Mouse (Mus musculus): ENCODE results near the gene Tmem59l.

The Tmem59l gene

DNA sequence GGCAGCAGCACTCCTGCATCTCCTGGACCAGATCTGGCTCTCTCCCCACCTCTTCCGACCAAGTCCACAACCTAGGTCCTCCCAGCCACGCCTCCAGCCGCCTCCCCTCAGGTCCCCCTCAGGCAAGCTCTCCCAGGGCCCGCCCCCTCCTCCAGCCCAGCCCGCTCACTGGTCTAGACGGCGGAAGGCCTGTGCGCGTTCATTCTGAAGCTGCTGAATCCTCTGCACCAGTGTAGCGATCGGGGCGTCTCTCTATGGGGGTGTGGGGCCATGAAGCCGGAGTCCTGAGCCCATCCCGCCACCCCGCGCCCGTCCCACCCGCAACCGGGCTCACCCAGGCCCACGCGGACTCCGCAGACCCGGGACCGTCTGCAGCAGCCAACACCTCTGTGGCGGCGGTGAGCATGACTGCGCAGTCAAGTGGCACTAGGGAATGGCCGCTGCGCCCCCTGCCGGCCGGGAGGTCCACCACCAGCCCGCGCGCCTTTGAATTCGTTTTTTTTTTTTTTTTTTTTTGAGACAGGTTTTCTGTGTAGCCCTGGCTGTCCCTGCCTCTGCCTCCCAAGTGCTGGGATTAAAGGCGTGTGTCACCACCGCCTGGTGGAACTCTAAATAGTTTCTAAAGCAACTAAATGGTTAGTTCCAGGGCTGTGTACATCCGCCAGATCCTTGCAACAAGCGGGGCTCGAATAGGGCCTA lies 19.3 kb upstream of the Tmem59l start, which contains the start of gene Rex1bd:
Gene Rex1bd, minus strand, starts transcription at position 425 of the 699 bp plus-strand sequence.
- DNase-seq, result peak; percentile 98

DNA sequence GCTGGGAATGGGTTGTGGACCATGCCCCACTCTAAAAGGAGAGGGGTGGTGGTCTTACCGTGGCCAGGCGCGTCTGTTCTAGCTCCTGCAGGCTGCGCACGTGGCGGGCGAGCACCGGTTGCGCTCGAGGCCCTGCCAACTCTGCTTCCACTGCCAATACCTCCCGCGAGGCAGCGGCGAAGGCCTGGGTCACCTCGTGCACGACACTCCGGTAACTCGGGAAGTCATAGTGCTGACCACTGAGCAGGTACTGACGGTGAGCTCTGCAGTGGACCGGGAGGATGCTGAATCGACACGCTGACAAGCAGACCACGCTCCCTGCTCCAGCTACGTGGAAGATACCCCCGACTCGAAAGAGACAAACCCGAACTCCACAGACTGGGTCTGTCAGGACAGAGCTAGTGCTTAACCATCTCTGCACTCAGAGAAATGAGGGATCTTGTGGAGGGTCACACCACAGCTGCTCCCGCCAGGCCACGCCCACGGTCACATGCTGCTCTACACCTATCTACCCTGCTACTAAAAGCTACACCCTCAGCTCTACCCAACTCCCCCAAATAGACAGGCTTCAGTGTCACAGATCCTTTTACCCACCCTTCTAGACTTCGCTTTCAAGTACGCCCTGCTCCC lies 18.7 kb upstream of the Tmem59l start:
- no peak for DNase-seq

GRCm38 (mm10) chr8:70504851-70505250 lies 17.7 kb upstream of the Tmem59l start:
- peak; percentile 80 for DNase-seq

DNA sequence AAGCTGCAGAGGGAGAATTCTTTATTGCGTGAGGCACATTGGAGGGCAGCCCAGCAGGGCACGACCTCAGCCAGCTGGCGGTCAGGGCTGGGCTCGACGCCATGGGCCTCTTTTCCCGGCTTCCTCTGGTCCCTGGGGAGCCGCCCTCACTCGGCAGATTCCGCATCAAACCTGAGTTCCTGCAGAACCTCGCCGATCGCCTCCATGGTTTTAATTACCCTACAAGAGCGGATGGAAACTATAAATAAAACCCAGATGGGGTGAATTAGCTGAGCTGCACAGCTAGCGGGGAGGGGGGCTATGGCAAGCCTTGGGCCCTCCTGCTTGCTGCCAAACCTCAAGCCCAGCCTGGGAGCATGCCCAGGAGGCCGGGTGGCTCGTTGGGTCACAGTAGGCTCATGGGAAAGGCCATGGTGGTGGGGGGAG lies 17.1 kb upstream of the Tmem59l start:
- no peak for DNase-seq

GRCm38 (mm10) chr8:70503062-70503750 lies 16.0 kb upstream of the Tmem59l start:
- no peak for DNase-seq

DNA sequence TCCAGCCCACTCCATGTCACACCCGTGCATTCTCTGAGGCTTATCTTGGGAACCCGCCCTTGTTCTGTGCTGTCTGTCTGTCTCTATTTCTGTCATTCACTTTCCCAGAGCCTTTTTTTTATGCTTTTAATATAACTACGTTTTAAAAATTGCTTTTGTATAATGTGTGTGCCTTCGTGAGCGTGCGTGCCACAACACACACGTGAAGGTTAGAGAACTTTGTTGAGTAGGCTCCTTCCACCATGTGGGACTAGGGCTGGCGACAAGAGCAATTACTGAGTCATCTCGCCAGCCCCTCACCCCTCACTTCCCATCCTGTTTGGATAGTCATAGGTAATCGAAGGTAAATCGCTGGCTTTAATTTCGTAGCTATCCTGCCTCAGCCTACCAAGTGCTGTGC lies 15.4 kb upstream of the Tmem59l start:
- no peak for DNase-seq

DNA sequence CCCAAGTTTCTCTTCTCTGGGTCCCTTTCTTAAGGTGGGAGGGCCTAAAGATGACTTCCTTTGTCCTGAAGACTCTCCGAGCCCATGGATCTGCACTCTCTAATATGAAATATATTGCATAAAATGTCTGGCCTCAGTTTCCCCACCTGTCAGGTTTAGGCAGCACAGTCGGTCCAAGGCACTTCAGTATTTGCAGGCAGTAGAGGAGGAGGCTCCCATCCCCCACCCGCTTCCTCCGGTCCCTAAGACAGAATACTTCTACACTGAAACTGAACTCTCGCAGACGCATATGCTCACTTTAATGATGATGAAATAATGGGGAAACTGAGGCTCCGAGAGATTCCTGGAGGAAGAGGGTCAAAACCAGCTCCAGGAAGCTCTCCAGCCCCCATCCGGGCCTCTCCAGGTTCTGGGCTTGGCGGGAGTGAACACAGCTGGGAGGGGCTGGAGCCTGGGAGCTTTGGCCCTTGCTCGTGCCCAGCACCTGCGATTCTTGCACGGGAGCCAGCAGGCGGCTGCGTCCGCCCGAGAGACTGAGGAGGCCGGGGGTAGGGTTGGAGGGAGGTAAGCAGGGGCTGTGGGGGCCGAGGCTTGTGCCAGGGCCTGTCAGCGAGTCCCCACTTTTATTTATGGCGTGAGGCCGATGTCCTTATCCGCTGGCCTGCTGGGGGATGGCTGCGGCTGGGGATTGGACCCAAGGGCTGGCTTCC lies 14.8 kb upstream of the Tmem59l start:
- no peak for DNase-seq

GRCm38 (mm10) chr8:70500386-70501301 lies 13.5 kb upstream of the Tmem59l start:
- no peak for DNase-seq

DNA sequence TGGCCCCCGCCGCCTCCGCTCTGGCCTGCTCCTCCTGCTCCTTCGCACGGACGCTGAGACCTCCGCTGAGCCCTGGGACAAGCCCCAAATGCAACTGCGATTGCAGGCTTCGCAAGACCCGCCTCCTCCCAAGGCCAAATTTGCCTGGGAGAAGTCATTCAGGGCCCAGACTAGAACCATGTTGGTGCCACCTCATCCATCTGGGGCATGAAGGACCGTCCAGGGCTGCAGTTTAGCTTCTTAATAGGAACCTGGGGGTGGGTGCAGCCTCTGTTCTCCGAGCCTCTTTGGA lies 8.6 kb upstream of the Tmem59l start:
- no peak for DNase-seq

GRCm38 (mm10) chr8:70495001-70495770 lies 8.0 kb upstream of the Tmem59l start:
- DNase-seq, result no peak

DNA sequence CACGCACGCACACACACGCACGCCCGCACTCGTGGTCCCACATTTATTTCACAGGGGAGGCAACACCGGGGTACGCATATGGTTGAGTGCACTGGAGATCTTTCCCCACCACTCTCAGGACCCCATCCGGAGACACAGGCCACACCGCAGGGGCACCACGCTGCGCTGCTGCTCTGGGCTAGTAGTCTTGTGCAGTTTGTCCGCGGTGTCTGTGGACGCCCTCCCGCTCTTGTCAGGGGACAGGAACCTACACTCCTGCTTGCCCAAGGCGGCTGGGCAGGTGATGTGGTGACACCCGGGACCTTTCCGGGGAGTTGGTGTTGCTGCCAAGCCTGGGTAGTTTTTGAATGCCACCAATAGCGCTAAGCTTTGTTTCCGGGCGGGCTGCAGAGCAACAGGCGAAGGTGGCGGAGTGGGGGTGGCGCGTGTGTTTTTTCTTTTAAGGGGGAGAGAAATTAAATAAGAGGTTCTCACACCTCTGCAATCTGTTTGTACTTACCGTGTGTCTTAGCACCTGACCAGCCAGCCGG lies 7.3 kb upstream of the Tmem59l start:
- no peak for DNase-seq

DNA sequence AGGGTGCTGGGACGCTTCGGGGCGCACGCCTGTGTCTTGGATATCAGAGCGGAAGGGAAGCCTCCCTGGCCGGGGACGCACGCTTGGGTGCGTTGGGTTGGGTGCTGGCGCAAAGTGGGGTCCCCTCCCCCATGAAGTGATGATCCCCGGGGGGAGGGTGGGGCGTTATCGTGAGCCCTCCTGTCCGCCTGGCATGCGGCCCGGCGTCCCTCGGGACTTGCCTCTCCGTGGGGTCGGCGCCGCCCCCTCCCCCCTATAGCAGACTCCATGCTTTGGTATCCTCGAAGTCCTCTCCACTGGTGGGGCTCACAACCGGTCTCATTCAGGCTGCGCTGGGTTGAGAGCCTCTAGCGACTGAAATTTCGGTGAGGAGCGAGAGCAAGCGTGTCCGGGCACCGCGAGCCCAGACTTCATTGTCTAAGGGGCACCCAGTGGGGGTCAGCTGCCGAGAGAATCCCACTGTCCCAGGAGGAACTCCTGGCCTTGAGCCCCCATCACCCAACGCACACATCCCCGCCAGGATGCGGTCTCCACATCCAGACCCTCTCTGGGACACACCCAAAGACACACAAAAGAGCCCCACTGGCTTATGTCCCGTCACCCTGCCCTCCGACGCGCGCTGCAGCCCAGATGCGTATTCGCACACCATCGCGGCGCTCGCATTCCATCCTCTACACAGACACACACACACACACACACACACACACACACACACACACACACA lies 6.7 kb upstream of the Tmem59l start:
- DNase-seq, result no peak

DNA sequence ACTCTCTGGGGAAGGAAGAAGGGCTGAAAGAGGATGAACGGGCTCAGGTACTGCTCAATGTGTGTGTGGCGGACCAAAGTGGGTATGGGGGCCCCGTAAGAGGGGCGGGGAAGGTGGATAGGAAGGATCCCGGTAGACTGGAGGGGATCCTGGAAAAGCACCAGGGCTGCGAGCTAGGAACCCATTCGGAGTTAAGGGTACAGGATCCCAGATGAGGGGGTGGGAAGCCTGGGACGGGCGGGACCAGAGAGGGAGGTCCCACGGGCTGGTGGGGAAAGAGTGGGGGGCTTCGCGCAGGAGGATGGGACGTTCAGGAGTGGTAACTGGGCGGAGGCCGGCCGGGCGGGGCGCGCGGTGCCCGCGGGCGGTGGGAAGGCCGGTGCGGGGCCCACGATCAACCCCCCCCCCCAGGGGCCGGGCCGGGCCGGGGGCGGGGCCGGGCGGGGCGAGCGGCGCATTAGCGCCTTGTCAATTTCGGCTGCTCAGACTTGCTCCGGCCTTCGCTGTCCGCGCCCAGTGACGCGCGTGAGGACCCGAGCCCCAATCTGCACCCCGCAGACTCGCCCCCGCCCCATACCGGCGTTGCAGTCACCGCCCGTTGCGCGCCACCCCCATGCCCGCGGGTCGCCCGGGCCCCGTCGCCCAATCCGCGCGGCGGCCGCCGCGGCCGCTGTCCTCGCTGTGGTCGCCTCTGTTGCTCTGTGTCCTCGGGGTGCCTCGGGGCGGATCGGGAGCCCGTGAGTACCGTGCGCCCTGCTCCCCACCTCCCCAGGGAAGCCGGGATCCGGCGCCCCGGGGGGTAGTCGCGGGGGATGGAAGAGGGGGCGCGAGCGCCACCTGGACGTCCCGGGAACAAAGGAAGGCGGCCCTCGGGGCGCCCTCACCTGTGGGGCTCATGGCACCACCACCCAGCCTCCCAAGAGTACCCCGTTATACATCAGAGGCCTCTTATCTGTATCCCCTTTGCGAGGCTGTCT lies 5.8 kb upstream of the Tmem59l start, which contains the start of gene Crlf1:
Gene Crlf1, plus strand, starts transcription at position 495 of the 977 bp plus-strand sequence.
- DNase-seq, result no peak

- no peak for DNase-seq
Observed at GRCm38 (mm10) chr8:70490880-70491495, 3.8 kb upstream of the Tmem59l start.

DNA sequence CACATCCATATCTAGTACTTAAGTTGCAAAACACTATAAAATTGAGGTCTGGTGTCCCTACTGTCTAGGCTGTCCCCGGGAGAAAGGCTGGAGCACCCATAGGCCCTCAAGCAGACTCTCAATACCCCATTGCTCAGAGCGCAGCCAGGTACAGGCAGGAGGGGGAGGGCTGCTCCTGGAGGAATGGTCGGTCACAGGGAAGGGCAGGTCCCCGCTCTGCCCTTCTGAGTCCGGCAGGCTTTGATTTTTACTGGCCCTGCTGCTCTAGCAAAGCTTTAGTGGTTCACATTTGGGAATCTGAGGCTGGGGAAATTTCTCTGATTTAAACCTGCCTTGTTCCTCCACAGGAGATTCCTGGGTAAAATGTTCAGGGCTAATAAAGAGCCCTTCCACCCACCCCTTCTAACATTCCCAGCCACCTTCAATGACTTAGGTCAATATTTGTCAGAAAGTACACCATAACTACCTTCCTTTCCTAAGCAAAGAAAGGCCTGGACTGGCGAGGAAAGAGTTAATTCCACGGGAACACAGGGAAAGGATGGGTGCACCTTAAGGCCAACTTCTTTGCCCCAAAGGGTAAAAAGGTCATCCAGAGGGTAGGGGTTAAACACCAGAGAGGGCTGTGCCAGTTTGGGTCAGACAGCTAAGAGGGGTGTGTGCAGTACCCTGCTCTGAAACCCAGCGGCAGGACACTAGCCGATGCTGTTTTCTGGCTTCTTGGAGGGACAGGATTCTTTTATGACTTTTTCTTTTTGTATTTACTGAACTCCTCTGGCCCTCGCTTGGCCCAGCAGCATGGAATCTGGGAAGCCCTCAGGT lies 3.1 kb upstream of the Tmem59l start:
- no peak for DNase-seq

- no peak for DNase-seq
Observed at GRCm38 (mm10) chr8:70489576-70489975, 2.4 kb upstream of the Tmem59l start.

DNA sequence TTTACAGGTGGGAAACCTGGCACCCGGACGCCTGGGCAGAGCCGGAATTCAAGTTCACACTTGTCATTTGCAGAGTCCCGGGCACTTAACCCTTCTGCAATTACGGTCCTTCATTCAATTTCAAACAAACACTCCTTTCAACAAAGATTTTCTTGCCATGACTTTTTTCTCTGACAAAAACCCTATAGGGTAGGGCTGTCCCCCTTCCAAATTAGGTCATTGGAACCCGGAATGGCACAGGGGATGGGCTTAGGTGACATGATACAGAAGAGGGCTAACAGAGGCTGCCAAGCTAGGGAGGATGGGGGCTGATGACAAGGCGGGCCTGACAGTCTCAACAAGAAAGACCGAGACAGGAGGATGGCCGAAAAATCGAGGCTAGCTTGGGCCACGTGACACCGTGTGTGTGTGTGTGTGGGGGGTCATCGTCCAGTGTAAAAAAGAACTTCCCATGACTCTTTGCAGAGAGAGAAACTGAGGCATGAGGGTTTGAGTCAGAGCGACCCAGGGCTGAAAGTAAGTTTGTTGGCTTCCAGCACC lies 1.8 kb upstream of the Tmem59l start:
- DNase-seq, result no peak
